Mouse (Mus musculus) ovary, postnatal 36 days (tissue): Measurements from ENCODE around the gene Gsg1l.

Source experiments
- DNase-seq: peaks from one replicate; pipeline ENCODE4 v3.0.0; 2022; ENCODE audit warnings: low spot score, mixed read lengths

Gene Gsg1l

DNA sequence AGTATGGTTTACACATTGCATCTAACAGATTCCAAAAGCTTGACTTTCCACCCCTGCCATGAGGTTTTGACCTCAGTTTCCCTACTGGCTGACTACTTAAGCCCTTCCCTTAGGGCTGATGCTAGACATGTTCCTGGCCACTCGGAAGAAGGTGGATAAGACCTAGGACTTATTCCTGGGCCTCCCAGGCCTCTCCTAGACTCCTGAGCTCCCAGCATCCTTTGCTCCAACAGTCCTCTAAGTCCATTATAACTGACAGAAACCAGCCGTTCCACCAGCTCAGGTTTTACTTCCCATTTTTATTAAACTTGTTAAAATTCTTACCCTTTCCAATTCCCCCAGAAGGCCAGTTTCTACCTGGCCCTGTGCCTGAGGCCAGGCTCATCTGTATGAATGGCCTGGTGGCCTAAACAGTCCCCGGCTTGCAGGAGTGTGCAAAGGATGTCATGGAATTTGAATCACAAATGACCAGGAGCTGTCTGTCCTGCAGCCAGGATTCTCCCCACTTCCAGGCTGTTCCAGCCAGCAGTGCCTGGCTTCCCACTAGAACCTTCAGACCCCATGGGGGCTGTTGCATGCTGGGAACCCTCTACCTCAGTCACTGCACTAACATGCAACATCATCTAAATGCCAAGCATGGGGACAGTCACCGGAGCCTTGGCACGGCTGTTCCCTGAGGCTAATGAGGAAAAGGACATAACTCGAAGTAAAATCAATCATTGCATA is 139.7 kb downstream of the Gsg1l start:
- DNase-seq, result no peak

DNA sequence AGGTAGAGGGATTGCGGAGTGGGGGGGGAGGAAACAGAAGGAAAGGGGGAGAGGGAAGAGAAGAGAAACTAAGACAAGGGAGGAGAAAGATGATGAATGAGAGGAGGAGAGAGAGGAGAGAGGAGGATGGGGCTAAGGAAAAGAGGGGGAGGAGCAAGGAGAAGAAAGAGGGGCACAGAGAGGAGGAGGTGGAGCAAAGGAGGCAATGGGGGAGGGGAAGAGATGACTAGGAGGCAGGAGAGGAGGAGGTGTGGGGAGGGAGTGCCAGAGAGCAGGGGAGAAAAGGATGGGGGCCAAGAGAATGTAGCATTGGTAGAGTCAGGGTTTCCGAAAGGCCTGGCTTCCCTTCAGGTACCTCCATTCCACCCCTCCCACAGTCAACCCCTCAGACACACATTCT is 147.9 kb downstream of the Gsg1l start:
- no peak for DNase-seq

DNA sequence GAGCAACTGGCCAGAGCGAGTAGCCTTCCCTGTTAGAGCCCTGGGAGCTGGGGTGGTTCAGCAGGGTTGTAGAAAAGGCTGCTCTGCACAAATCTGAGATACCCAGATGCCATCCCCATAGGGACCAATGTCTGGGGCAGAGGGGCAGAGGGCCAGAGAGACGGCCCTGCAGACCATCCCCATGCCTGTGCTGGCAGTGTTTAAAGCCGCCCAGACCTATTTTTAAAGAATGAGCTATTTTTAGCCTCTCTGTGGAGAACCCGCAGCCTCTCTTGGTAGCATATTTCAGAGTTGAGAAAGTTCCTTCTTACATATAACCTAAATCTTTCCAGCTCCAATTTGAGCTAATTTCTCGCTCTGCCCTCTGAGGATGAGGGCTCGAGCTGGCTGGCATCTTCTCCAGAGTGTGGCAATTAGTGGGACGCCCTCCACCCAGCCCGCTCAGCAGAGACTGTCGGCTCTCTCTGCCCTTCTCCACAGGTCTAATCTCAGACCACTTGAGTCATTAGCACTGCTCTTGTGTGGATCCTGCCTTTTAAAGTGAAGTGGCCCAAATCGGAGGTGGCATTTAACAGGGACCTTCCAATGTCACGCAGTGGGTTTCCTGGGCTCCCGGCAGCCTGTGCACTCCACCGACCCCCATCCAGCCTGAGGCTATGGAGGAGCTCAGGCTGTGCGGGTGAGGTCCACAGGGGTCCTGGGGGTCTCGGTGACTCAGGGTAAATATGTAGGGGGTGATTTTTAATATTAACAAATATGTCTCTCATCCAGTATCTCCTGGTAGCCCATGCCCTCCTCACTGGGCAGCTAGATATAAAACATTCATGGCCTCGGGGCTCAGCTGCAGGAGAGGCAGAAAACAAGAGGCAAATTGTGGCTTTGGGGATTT is 148.6 kb downstream of the Gsg1l start:
- DNase-seq, result no peak

DNA sequence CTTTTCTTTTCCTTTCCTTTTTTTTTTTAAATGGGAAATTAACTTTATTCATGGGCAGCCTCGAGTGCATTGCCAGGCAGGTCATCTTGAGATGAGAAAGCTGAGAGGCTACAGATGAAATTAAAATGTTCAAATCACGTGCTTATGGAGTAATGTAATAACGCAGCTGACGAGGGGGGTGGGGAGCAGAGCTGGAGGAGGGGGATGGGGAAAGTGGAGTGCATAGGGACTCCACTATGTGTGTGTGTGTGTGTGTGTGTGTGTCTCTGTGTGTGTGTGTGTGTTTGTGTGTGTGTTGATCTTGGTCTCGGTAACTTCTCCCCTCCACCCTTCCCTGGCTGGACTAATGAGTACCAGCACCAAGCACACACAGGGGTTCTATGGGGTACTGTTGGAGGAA is 150.6 kb downstream of the Gsg1l start:
- no peak for DNase-seq

DNA sequence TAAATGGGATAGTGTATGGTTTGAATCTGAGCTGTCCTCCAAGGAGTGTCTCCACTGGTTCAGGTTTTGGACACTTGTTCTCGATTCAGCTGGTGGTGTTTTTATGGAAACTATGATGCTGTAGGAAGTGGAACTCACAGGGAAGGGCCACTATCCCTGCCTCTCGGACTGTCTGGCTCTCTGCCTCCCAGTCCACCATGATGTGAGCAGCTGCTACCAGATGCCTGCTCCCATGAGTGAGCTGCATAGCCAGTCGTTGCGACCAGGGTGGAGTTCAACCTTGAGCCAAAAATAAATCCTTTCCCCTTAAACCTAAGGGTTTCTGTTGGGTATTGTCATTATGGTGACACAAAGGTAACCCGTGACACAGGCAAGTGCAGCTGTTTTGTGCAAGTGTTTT is 158.2 kb downstream of the Gsg1l start:
- DNase-seq, result no peak

DNA sequence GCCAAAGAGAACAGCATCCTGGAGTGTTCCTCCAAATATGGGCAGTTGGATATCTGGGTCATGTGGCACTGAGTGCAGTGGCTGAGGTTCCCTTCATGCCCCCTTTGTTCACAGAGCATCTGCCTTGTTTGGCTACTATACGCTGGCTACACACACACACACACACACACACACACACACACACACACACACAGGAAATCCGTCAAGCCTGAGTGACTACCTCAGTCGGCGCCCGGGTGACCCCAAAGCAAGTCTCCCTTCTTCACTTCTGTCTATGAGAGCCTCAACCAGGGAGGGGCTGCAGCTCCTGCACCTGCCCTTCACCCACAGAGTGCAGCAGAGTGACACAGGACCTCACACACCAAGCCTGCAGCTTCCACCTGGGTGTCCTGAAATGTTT is 161.4 kb downstream of the Gsg1l start:
- no peak for DNase-seq

DNA sequence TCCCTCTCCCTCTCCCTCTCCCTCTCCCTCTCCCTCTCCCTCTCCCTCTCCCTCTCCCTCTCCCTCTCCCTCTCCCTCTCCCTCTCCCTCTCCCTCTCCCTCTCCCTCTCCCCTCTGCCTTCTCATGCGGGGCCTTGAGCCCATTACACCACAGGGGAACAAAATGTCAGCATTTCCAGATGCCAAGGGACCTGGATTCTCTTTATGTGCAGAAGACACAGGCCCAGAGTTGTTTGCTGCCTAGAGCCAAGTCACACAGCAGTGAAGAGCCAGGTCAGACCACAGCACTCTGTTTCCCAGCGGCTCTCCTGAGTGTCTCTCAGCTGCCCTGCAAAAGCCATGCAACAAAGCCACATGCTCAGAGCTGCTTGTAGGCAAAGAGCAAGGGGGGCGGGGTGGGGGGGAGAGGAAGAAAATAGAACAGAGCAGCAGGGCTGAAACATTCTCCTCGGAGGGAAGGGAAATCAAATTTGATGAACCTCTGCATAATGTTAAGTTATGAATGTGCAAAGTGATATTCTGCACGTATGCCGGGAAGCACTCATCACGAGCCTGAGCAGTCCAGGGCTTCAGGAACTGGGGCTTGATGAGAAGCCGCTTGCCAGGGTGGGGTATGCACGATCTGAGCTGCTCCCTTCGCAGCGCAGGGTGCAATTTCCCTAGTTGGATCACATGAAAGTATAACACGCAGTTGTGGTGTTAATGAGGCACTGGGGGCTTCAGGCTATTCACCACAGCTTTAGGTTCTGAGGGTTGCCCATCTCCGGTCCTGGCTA is 181.6 kb downstream of the Gsg1l start:
- DNase-seq, result no peak

DNA sequence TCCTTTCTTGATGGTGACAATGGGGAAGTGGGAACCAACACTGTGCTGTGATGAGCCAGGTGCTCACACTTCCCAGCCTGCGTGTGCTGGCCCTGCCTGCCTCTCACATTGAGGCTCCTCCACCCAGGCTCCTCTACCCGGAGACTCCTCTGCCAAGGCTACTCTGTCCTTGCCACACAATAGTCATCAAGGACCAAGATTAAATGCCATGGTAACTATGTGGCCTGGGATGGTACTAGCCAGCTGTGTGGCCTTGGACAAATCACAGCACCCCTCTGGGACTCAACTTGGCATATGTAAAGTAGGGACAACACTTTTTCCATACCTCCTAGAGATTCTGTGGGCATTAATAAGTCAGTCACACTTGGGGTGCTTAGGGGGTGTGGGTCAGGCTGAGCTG is 182.3 kb downstream of the Gsg1l start:
- peak; percentile 40 for DNase-seq

DNA sequence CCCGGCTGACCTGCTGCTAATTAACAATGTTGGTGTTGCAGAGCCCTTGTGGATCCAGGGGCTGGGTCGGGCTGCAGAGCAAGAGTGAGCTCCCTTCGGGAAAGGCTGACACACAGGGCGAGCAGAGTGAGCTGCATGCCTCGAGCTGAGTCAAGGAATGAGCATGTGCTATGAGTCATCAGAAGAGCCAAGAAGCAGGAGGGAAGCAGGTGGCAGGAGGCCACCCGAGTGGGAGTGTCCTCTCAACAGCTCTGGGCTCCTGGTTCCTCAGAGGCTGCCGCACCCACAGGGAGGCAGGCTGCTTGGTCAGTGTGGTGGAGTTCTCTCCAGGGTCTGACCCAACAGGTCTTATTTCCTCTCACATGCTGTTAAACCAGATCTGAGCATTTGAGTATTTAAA is 183.2 kb downstream of the Gsg1l start:
- DNase-seq, result peak; percentile 53

DNA sequence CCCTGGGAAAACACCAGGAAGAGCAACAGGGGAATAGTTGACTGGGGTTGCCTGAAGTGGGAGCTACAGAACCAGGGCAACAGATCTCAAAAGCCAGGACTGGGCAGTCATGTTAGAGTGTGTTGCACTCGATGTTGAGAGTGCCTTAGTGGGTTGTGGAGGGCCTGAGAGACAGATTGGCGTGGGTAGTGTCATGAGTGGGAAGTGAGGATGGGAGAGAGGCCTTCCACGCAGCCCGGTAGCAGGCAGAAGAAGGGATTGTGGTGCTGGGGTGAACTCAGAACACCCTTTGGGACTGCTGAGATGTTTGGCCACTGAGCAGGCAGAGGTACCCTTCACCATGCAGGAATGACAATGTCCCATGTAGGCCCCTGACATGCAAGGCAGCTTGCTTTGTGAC is 185.2 kb downstream of the Gsg1l start:
- DNase-seq, result no peak

DNA sequence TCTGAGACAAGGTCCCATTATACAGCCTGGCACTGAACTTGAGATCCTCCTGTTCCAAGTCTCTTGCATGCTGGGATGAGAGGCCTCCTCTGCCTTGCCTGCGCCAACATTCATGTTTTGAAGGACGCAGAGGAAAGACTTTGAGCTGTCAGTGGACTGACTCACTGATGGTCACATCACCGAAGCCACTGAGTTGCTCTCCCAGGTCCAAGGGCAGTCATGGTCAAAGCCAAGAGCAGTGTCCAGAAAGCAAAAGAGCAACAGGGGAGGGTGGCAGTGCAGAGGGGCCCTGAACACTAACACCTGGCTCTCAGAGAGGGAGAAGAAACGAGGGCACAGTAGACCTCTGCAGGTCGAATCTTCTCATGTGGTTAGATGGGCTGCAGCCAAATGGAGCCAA is 188.6 kb downstream of the Gsg1l start:
- DNase-seq, result no peak

DNA sequence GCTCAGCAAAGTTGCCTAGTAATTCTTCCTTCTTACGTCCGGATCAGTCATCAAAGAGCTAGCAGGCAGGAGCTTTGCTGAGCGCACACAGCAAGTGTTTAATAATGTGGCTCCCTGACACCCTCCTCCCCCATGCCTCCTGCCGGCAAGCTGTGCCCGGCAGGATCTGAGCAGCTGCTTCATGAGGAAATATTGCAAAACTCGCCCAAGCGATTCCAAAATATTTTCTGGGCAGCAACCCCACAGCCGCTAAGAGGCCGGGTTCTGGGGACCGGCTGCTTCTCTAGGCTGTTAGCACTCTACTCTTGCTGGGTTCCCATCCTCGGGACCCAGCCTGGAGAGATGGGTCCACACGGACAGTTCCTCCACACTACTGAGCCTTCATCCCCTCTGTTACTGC is 193.8 kb downstream of the Gsg1l start:
- DNase-seq, result peak; percentile 48

DNA sequence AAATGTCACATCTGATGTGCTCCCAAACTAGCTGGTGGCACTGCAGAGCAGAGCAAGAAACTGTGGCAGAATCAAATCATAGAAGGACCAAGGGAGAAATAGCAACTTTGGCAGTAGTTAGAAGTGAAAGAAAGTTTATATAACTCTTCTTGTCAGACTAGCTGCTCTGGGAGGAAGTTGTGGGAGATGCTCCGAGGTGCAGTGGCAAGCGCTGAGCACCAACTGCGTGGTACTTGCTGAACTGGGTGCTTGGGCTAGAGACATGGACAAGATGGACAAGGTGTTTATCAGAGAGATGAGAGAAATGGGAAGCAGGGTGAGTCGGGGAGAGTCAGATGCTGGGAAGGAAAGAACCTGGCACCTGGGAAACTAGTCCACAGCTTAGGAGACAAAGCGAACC is 194.4 kb downstream of the Gsg1l start:
- no peak for DNase-seq

DNA sequence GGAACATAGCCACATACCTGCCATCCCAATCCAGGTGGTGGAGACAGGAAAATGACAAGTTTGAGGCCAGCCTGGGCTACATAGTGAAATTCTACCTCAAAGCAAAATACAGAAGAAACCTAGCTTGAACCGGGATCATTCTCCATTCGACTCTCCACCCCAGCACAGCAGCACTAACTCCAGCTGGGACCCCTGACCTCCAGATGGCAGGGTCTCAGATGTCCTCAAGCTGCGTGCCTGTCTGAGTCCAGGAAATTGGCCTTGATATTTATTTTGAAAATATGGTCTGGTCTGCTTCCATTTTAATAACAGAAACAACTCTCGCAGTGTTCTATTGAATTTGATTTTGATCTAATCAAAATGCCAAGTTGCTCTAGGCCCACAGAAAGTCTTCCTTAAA is 195.1 kb downstream of the Gsg1l start:
- no peak for DNase-seq

DNA sequence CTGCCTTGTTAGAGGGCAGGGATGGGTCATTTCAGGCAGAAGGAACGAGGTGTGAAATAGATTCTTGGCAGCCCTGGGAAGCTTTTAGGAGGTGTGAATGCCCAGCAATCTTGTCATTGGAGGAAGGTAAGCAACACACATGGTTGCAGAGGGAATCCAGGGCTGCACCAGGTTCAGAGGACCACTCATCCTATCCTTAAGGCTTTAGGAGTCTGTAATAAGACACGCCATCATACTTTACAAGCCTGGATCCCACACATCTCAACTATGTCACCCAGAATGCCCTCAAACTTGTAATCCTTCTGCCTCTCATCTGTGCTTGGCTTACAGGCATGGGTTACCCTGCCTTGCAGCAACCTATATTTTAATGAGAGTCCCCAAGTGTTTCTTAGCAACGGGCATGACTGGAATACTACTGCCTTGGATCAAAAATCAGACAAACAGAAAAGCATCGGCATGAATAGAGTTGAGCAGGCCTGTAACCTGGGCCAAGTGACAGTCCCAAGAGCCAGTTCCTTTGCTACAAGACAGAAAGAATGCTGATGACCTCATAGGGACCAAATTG is 196.0 kb downstream of the Gsg1l start:
- DNase-seq, result no peak

DNA sequence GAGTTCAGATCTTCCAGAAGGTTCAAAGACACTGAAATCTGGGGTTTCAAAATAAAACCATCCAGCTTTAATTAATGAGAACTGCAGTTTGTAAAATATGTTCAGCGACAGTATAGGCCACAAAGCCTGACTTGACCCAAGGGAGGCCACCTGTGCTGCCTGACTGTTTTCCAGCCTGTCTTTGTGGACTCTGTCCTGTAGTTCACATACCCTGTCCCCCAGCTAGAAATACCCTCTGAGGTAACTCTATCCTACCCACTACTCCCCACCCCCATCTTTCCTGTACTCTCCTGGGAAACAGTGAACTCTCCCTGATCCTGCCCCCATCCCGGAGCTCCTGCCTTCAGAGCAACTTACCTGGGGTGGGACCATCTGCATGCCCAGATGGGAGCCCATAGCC is 199.0 kb downstream of the Gsg1l start:
- no peak for DNase-seq

DNA sequence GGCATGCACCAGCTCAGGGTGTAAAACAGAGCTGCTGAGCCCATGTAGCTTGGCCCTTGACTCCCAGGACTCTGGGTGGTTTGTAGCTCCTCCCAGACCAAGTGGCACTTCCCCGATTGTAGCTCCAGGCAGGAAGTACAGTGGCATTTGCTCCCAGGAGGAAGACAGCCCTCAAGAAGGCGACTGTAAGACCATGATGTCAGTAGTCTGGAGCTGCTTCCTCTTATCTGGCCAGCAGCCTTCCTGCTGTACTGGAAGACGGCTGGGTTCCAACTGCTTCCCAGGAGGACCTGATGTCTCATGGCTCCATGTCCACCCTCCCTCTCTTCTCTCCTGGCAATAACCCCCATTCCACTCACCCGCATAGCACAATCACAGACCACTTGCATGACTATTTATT is 204.2 kb downstream of the Gsg1l start:
- no peak for DNase-seq

DNA sequence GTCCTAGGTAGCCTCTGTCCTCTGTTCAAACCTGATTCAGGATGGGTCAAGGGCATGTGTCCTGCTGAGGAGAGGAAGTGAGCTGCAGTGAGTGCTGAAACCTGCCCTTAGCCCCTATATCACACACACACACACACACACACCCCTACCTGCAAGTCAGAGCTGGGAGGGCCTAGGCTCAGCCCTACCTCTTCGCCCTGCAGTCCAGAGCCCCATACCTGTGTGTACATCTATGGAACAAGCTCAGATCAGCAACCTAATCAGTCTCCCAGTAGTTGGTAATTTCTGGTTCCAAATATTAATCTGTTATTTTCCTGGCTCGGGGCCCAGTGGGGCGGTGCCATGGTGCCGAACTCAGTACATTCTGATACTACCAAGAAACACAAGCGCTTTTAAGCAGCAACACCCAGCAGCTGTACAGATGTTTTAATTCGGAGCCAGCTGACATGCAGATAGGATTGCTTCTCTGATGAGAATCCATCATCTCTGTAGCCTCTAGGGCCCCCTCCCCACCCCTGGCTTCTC is 208.2 kb downstream of the Gsg1l start:
- peak; percentile 39 for DNase-seq

DNA sequence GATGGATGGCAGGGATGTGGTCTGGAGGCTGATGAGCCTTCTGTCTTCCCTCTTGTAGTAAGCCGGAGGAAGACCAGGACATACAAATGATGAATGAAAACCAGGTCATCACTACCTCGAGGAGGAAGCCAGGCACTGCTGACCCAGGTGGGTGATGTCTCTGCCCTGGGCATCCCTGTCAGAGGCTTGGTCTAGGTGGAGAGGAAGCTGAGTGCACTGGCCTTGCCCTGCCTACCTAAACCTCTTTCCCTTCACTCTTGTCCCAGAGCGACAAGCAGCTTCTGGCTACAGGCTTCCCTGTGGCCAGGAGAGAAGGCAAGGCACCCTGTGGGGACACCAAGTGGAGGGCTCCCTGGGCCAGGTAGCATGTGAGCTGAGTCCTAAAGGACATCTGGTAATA is 209.3 kb downstream of the Gsg1l start:
- DNase-seq, result no peak

DNA sequence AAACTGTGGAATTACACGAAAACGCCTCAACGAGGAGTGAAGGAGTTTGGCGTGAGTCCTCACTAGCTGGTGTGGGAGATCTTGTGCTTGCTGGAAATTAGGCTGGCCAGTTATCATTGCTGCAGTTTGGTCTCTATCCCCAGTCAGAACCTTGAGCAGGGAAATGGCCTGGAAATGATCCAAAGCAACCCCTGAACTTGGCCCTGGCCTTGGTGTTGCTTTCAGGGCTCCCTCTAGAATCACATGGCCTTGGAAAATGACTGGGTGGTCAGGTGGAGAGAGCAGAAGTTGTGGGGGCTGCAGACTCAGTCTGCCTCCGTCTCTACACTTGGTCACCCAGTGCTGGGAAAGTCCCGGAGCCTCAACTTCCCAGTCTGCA is 210.0 kb downstream of the Gsg1l start:
- DNase-seq, result peak; percentile 48

DNA sequence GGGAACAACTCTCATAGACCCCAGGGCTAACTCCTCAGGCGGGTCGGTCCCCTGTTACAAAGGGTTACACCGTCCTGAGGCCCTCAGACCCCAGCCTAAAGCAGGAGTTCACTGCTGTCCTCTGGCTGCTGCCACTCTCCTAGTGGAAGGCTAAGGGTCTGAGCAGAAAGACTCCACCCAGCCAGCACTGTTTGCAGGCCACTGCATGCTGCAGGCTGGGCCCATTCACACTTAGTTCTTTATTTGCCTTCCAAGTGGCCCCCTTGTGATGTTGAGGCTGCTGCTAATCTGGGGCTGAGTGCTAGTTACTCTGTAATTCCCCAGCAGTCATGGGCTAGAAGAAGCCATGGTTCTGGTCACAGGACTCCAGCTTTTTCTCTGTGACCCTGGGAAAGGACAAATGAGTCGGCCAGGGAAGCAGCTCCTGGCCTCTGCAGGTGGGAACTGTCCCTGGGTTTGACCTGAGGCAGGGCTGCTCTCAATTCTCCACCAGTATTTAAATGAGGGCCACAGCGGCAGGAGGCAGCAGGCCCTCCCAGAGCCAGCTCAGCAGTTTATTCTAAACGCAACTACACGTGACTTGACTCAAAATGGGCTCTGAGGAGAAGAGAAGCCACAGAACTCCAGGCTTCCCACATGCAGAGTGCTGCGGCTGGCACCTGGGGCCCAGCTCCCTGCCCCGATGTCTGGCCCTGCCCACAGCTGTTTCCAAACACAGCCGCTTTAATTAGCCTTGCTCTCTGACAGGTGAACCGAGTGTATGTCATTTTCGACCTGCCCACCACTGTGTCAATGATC is 210.6 kb downstream of the Gsg1l start:
- no peak for DNase-seq
